Mouse (Mus musculus) spleen, adult 18-20 months (tissue): ENCODE data around the gene Ppp1ca.

Experiments
- DNase-seq, 2 experiments: peaks; one replicate each; pipeline ENCODE4 v3.0.0; 2022; ENCODE audit warnings: mixed read lengths in 2 of 2

Gene Ppp1ca

DNA sequence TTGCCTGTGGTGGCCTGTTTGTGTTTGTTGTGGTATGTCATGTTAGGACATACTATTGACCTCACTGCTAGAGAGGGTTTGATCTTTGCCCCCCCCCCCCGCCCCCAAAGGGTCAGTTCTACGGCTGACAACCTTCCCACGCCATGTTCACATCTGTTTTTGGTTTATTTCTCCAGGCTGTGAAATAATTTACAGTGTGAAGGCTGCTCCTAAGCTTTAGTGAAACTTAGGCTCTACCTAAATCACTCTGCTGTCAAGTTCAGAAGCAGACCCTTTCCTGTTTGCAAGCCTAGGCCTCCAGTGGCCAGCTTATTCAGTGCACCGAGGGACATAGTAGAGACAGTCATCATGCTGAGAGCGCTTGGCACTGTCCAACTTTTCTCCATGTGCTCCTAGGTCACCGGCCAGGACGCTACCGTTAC, 48.4 kb downstream of the Ppp1ca start:
- no peak for DNase-seq

DNA sequence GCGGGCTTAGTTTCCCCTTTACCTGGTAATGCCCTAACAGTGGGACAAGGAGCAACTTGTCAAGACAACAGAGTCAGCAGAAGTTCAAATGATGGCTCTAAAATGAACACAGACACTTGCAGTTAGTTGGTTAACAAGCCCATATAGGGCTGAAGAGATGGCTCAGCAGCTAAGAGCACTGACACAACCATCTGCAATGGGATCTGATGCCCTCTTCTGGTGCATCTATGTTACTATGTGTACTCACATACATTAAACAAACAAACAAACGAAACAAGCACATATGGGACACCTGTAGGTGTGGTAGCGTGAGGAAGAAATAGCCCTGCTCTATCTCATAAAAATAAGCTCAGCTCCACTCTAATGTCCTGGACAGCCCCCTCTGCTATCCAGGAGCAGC, 50.6 kb downstream of the Ppp1ca start:
- DNase-seq: no peak

DNA sequence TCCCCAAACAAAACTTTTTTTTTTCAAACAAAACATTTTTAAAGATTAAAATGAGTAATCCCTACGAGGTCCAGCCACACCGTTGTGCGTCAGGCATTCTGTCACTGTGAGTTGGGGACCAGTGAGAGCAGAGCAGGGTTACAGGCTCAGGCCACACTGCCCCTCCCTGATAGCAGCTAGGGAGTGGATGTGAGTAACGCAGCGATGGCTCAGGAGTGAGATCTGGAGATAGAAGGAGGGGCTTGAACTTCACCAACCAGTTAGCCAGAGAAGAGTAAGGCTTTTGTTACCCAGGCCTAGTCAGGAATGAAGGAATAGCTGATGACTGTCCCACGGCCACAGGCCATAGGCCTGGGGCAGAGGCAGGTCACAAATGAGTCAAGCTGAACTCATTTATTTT, 52.9 kb downstream of the Ppp1ca start:
- DNase-seq: no peak
